Mouse (Mus musculus): Measurements from ENCODE around the gene Rbp3. TPM values are rescaled to one million over a fixed set of nuclear protein-coding genes. Genes with fewer than 3 reads are reported as not detected.

Gene Rbp3
- total RNA-seq, 2 experiments from 2014 or later: not detected

GRCm38 (mm10) chr14:33974752-33975151 lies 20.9 kb downstream of the Rbp3 start:
- no peak for DNase-seq

GRCm38 (mm10) chr14:33977748-33978147 lies 23.9 kb downstream of the Rbp3 start:
- DNase-seq: no peak

GRCm38 (mm10) chr14:33978604-33979059 lies 24.8 kb downstream of the Rbp3 start, which contains the start of gene Zfp488:
Gene Zfp488, minus strand, starts transcription at chr14:33978764.
- DNase-seq: no peak

GRCm38 (mm10) chr14:33989201-33989600 lies 35.4 kb downstream of the Rbp3 start:
- no peak for DNase-seq

- no peak for DNase-seq
These were observed 38.2 kb downstream of the Rbp3 start for GRCm38 (mm10) chr14:33991971-33992370.

- no peak for DNase-seq
These were observed 39.2 kb downstream of the Rbp3 start for GRCm38 (mm10) chr14:33993051-33993450.

GRCm38 (mm10) chr14:33993521-33994289 lies 39.9 kb downstream of the Rbp3 start:
- DNase-seq: no peak

GRCm38 (mm10) chr14:33997427-33997826 lies 43.6 kb downstream of the Rbp3 start:
- no peak for DNase-seq

- no peak for DNase-seq
These were observed 46.3 kb downstream of the Rbp3 start for GRCm38 (mm10) chr14:34000076-34000475.

GRCm38 (mm10) chr14:34001445-34001844 lies 47.6 kb downstream of the Rbp3 start:
- no peak for DNase-seq

GRCm38 (mm10) chr14:34002358-34002757 lies 48.6 kb downstream of the Rbp3 start:
- no peak for DNase-seq

Other genes starting within 250 kb of the Rbp3 start
- 1 to 10 TPM; 4.1 to 5.0 TPM for gene Gdf10, start 30.4 kb upstream of the Rbp3 start, total RNA-seq (2021)
- gene Gdf2, start 13.0 kb upstream of the Rbp3 start, total RNA-seq (2021): not detected
- under 1 TPM in 1 of 2 experiments, not detected in 1; 0.09 TPM for gene Zfp488, start 24.8 kb downstream of the Rbp3 start, total RNA-seq (2021)
- gene Gm30083, start 61.2 kb downstream of the Rbp3 start, total RNA-seq (2021): not detected
- not detected for gene Gm5460, start 62.8 kb downstream of the Rbp3 start, total RNA-seq (2021)
- gene Antxrl, start 98.7 kb downstream of the Rbp3 start, total RNA-seq (2021): not detected
- gene Anxa8, start 132.0 kb downstream of the Rbp3 start, total RNA-seq (2021): 1 to 10 TPM in 1 of 2 experiments, under 1 TPM in 1; 0.28 to 1.3 TPM
- gene A630023A22Rik, start 148.8 kb downstream of the Rbp3 start, total RNA-seq (2021): not detected
- under 1 TPM; 0.16 TPM for gene Npy4r, start 198.5 kb downstream of the Rbp3 start, total RNA-seq (2021)
- under 1 TPM; 0.50 to 0.52 TPM for gene Gprin2, start 247.7 kb downstream of the Rbp3 start, total RNA-seq (2021)

Data from gastrocnemius, postnatal 10 days (tissue).